Mouse (Mus musculus) naive thymus-derived CD4-positive, alpha-beta T cell, adult 5 months (primary cell): ENCODE data around the gene Osgepl1. TPM values are rescaled to one million over a fixed set of nuclear protein-coding genes. Genes with fewer than 3 reads are reported as not detected.

ENCODE experiments used
- polyA plus RNA-seq: library from polyadenylated mRNA; unstranded; fragments of 100-300 nt; shearing (Covaris generic); gene quantifications from one replicate; pipeline ENCODE4 v1.2.1, GENCODE M21; 2017

The Osgepl1 gene
- polyA plus RNA-seq: 9.9 TPM

DNA sequence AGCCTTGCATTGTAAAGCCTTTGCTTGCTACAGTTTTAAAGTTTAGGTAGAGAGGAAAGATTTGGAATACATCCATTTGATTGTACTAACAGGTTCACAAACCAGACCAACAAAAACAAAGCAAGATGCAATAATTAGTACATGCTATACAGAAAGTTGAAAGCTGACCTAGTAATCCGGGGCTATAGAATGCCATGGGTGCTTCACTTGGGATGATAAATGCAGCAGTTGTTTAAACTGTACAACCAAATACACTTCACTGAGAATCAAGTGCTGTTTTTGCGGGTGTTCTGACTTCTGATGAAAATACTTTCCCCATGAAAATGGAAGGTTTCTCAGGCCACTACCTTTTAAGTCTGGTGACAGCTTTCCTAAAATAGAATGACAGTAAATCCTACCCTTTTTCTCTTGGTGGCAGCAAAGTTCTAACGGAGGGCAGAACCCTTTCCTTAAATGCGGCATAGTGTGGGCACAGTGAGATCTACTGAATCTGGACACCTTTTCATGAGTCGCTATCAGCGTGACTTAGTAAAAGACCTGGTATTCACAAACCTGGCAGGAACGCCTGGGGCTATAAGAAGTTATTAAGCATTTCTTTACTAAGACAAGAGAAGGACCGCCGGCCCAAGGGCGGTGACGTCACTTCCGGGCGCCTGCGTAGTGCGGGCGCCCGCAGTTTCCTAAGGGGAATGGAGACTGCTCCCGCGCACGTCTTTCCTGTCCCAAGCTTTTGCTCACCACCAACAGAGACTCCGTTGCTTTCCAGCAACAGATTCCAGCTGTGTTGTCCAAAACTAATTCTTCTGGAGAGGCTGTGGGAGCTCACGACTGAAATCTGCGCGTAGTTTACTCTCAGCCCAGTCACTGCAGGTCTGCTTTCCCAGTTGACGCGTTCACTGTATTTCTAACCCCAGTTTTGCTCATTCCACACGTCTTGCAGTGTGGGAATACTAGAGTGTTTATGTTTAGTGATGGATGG lies at the start of gene Osgepl1:
TSS of gene Osgepl1 (plus strand) at position 636 of the 979 bp plus-strand sequence.

DNA sequence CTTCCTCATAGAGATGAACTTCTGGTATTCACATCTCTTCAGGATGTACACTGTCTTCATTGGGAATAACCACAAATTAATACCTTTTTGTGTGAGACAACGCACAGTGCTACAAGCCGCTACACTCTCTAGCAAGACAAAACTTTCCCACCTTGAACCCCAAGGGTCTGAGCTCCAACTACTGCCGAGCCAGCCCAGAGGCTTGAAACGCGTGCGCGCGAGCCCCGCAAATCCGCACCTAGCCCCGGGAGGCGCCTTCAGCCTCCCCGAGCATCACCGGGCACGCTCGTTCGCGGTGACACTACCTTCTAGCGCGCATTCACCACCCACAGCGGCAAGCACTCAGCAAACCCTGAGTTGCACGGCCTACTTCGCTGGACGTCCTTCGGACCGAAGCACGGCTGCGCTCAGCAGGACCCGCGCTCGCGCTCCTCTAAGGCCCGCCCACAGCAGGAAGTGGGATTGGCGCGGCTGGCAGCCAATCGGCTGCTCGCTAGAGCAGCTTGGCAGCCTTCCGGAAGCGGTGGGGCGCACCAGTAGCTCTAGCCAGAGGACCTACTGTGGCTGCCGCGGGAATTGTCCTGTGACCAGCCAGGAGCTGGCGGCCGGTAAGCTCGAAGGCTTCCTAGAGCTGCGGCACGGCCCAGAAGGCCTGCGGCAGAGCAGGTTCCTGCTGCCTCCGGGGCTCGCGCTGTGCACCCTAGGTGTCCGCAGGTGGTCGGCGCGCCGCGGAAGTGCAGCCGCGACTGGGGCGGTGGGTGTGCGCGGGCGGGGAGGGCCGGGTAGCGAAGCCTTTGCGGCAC lies 16.6 kb upstream of the Osgepl1 start, which contains the start of the genes Pms1, Ormdl1 and Gm28778:
TSS of gene Pms1 (minus strand) at position 438 of the 803 bp plus-strand sequence.
TSS of gene Ormdl1 (plus strand) at position 515 of the 803 bp plus-strand sequence.
TSS of gene Gm28778 (plus strand) at position 531 of the 803 bp plus-strand sequence.

DNA sequence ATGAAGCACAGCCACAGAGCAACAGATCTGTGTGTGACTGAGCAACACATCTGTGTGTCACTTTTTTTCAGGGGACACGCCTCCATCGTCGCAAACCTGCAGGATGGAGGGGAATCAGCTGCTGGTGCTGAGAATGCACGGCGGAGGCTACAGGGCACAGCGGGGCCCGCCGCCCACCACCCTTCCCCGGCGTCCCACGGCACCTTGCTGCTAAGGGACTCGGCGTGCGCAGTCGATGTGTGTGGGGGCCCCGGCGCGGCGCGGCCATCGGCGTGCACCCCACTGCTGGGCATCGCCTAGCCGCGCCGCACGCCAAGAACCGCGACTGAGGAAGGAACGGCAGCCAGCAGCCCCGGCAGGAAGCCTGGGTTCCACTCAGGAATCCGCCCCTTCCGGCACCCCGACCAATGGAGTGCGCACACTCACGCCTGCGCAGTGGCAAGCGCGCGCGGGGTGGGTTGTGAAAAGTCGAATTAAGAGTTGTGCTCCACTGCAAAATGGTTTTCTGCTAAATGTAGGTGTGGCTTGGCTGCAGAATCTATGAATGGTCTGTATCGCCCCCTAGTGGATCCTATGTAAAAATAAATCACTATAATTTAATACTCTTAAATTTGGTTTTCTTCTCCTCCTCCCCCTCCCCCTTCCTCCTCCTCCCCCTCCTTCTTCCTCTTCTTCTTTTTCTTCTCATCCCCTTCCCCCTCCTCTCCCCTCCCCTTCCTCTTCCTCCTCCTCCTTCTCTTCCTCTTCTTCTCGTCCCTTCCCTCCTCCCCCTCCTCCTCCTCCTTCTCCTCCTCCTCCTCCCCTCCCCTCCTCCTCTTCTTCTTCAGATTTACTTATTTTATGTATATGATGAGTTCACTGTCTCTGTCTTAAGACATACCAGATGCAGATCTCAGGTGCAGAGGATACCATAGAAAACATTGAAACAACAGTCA lies 39.2 kb downstream of the Osgepl1 start, which contains the start of the genes Asdurf, Gm28551 and Asnsd1:
TSS of gene Asdurf (minus strand) at position 293 of the 935 bp plus-strand sequence.
TSS of gene Gm28551 (minus strand) at position 341 of the 935 bp plus-strand sequence.
TSS of gene Asnsd1 (minus strand) at position 426 of the 935 bp plus-strand sequence.

Other genes starting within 250 kb of the Osgepl1 start
- gene 1700019A02Rik, start 126.0 kb upstream of the Osgepl1 start, polyA plus RNA-seq: not detected
- gene Pms1, start 16.6 kb upstream of the Osgepl1 start, polyA plus RNA-seq: 16.5 TPM
- gene Ormdl1, start 16.5 kb upstream of the Osgepl1 start, polyA plus RNA-seq: 40.1 TPM
- gene Gm28778, start 16.5 kb upstream of the Osgepl1 start, polyA plus RNA-seq: not detected
- gene Asdurf, start 39.0 kb downstream of the Osgepl1 start, polyA plus RNA-seq: not detected
- not detected for gene Gm28551, start 39.0 kb downstream of the Osgepl1 start, polyA plus RNA-seq
- gene Asnsd1, start 39.1 kb downstream of the Osgepl1 start, polyA plus RNA-seq: 46.6 TPM